Mouse (Mus musculus) ES-Bruce4 (cell line): ENCODE results near the gene Matn3. TPM values are rescaled to one million over a fixed set of nuclear protein-coding genes. Genes with fewer than 3 reads are reported as not detected.

Source experiments
- H3K27ac ChIP-seq: 2 replicates; pipeline ENCODE4 v1.5.1; 2012; ENCODE audit warnings: low read length, inconsistent platforms; ENCODE audit not compliant: insufficient read depth
- H3K27me3 ChIP-seq: 2 replicates; pipeline ENCODE4 v1.6.1; 2012; ENCODE audit warnings: mild to moderate bottlenecking, low read length, inconsistent platforms; ENCODE audit not compliant: control insufficient read depth, poor library complexity, insufficient read depth, severe bottlenecking
- H3K36me3 ChIP-seq: 2 replicates; pipeline ENCODE4 v1.6.1; 2012; ENCODE audit warnings: inconsistent platforms, mild to moderate bottlenecking, low read length, moderate library complexity; ENCODE audit not compliant: control insufficient read depth, poor library complexity, insufficient read depth, severe bottlenecking
- H3K4me1 ChIP-seq: one replicate; pipeline ENCODE4 v1.8.1; 2011; ENCODE audit warnings: low read length; ENCODE audit not compliant: control insufficient read depth, insufficient read depth
- H3K4me3 ChIP-seq: 2 replicates; pipeline ENCODE4 v1.5.1; 2011; ENCODE audit warnings: low read depth, mild to moderate bottlenecking, low read length
- H3K9ac ChIP-seq: 2 replicates; pipeline ENCODE4 v1.6.1; 2012; ENCODE audit warnings: low read depth, mild to moderate bottlenecking, inconsistent platforms; ENCODE audit not compliant: poor library complexity, severe bottlenecking
- H3K9me3 ChIP-seq: replicated peaks from 2 replicates; pipeline ENCODE4 v1.6.1; 2012; ENCODE audit warnings: mild to moderate bottlenecking, low read length, inconsistent platforms; ENCODE audit not compliant: control insufficient read depth, poor library complexity, insufficient read depth, severe bottlenecking
- CTCF ChIP-seq: IDR thresholded peaks from one replicate; pipeline ENCODE4 v1.8.1; 2011; ENCODE audit warnings: low read depth, low read length
- EP300 ChIP-seq: IDR thresholded peaks from 2 replicates; pipeline ENCODE4 v1.6.1; 2011; ENCODE audit warnings: low read depth, low read length; ENCODE audit not compliant: insufficient read depth
- POLR2A ChIP-seq: IDR thresholded peaks from one replicate; pipeline ENCODE4 v1.8.1; 2011; ENCODE audit warnings: low read length; ENCODE audit not compliant: insufficient read depth
- polyA plus RNA-seq: library from polyadenylated mRNA; stranded (reverse); fragments of >200 nt; gene quantifications from 2 replicates; pipeline ENCODE4 v1.2.4, GENCODE M21; 2011; ENCODE audit warnings: low read depth; ENCODE audit not compliant: missing spikeins, insufficient read depth, insufficient read length

The Matn3 gene
- polyA plus RNA-seq, 1 experiment: 6.6 TPM

DNA sequence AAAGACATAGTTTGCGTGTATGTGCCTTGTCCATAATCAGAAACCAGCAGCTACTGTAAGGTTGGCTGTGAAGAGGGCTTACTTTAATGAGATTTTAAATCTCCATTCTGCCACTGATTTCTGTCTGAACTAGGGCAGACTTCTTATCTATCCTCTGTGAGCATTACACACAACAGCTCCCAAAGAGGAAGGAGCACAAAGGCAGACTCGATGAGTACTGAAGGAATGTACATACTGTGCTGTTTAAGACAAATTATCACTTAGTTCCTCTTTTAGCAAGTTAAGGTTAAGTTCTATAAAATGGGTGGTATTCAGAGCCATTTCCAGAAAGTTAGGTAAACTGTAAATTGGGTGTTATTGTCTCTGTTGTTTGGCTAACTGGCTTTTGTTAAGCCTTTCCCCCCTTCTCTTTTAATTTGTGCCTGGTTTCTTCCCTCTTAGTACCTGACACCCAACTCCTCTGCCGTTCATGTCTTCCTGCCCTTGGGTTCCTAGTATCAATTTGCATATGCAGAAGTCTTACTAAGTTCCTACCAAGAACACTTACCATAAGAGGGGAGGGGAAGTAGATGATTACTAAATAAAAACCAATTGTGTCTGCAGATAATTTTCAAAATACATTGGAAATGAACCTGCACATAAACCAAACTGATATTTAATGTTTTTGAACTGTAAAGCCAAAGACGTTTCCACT lies 5.9 kb upstream of the Matn3 start:
- Histone ChIP-seq H3K9ac (peak overlapping the region; percentile 47; the same call in 1 of the 2 replicates), H3K4me3 (no peak overlapping the region), H3K27me3 (no peaks in the 10 kb centered on the region), H3K9me3 (no peaks in the 10 kb centered on the region), H3K4me1 (peaks cover 4% of the 10 kb centered on the region), H3K27ac (peak overlapping the region; percentile 93), H3K36me3 (peaks cover 16% of the 10 kb centered on the region)
- TF ChIP-seq CTCF (no peak), EP300 (no peak)

DNA sequence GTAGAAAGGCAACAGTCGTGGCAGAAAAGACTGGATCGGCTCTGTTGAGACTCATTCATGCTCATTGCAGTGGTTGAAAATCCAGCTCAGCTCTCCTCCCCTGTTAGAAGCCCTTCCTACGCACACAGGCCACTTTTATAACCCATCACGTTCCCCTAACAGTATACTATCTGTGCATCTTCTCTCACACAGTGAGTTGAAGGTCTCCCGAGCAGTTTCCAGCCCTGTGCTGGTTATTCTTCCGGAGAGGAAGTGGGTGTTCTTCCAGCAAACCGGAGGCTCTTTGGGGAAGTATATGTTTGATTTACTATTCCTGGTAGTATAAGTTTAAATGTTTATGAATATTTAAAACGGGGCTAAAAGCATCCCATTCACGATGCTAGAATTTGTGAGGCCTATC lies 566 bp upstream of the Matn3 start:
- H3K27me3 ChIP-seq: no peaks in the 10 kb centered on the region
- no peaks in the 10 kb centered on the region for H3K36me3 ChIP-seq
- no peak overlapping the region for H3K27ac ChIP-seq
- no peaks in the 10 kb centered on the region for H3K9me3 ChIP-seq
- no peaks in the 10 kb centered on the region for H3K4me1 ChIP-seq
- TF ChIP-seq EP300: no peak
- TF ChIP-seq POLR2A: no peak
- TF ChIP-seq CTCF: no peak
- no peak overlapping the region for H3K4me3 ChIP-seq
- H3K9ac ChIP-seq: peak overlapping the region; percentile 74

DNA sequence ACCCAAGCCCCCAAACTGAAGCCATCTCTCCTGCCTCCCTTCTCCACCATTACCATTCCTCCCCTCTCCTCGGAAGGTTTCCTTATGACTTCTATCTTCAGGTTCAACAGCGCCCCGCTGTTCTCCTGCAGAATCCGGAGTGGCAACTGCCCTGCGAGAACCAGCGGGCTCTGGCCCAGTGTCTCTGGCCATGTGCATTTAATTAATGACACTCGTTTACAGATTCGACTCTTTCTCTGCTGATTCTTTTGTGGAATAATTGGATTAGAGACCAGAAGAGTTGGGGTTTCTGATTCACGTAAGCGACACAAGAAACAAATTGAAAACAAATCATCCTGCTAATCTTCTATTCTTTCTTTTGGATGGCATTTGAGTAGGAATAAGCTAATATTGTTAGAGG lies 5.4 kb downstream of the Matn3 start:
- Histone ChIP-seq H3K27me3 (no peaks in the 10 kb centered on the region), H3K27ac (no peak overlapping the region), H3K36me3 (no peaks in the 10 kb centered on the region), H3K4me1 (no peaks in the 10 kb centered on the region), H3K9me3 (no peaks in the 10 kb centered on the region), H3K4me3 (no peak overlapping the region), H3K9ac (no peak overlapping the region)
- TF ChIP-seq EP300: no peak
- TF ChIP-seq CTCF: no peak

- no peak overlapping the region for H3K27ac ChIP-seq
- TF ChIP-seq CTCF (no peak), POLR2A (no peak), EP300 (no peak)
These were observed 6.4 kb downstream of the Matn3 start for GRCm38 (mm10) chr12:8954161-8954561.

GRCm38 (mm10) chr12:8961607-8962316 lies 14.0 kb downstream of the Matn3 start:
- Histone ChIP-seq H3K27ac (no peak overlapping the region), H3K4me3 (no peak overlapping the region), H3K4me1 (no peaks in the 10 kb centered on the region), H3K9ac (no peak overlapping the region), H3K36me3 (no peaks in the 10 kb centered on the region), H3K27me3 (no peaks in the 10 kb centered on the region), H3K9me3 (no peaks in the 10 kb centered on the region)
- TF ChIP-seq POLR2A: no peak
- no peak for TF ChIP-seq EP300
- TF ChIP-seq CTCF: no peak

More at GRCm38 (mm10) chr12:8954161-8954561, 6.4 kb downstream of the Matn3 start:
- Histone ChIP-seq H3K4me1 (no peaks in the 10 kb centered on the region), H3K36me3 (no peaks in the 10 kb centered on the region), H3K4me3 (no peak overlapping the region), H3K9ac (no peak overlapping the region), H3K9me3 (no peaks in the 10 kb centered on the region), H3K27me3 (no peaks in the 10 kb centered on the region)

GRCm38 (mm10) chr12:8969828-8970227 lies 22.1 kb downstream of the Matn3 start:
- Histone ChIP-seq H3K4me3 (no peak overlapping the region), H3K9me3 (no peaks in the 10 kb centered on the region), H3K9ac (no peak overlapping the region), H3K36me3 (no peaks in the 10 kb centered on the region), H3K27ac (no peak overlapping the region), H3K27me3 (no peaks in the 10 kb centered on the region), H3K4me1 (no peaks in the 10 kb centered on the region)
- TF ChIP-seq POLR2A: no peak
- TF ChIP-seq CTCF: no peak
- TF ChIP-seq EP300: no peak
